Mouse (Mus musculus): ENCODE measurements around the gene Cgnl1.
A peak's percentile ranks its signal among the peaks of the same experiment; 100 is the strongest.

Gene Cgnl1

GRCm38 (mm10) chr9:71770991-71771767 is at the start of gene Cgnl1:
Gene Cgnl1, minus strand, starts transcription at chr9:71771602.
- no peak for DNase-seq (ENCODE audit: low read depth, low spot score)

GRCm38 (mm10) chr9:71818453-71818852 is 47.1 kb upstream of the Cgnl1 start:
- peak; percentile 79 for DNase-seq (ENCODE audit: low read depth, low spot score)

DNA sequence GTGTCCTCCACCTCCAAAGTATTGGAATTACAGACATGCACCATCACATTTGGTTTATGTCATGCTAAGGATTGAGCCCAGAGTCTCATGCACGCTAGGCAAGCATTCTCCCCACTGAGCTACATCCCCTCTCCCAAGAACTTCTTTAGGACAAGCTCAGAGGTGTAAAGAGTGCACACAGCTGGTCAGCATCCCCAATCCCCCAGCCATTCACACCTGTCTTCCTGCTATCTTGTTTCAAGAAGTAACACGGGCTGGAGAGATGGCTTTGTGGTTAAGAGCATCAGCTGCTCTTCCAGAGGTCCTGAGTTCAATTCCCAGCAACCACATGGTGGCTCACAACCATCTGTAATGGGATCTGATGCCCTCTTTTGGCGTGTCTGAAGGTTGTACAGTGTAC is 44.7 kb upstream of the Cgnl1 start:
- no peak for DNase-seq (ENCODE audit: low read depth, low spot score)

DNA sequence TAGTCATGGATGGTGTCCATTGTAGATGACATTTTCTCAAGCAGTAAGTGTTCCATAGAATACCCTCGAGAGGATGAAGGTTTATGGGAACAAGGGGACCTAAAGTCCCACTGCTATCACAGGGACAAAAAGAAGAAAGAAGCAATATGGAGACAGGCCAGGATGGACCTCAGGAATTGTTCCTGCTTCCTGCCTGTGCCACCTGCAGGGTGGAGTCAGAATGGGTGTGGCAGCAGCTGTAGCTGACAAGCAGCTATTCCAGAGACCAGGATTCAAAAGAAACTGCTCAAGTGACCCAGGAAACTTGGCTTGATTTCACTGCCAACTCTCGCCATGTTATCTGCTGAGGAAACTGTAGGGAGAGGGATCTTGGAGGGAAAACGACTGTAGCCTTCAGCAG is 42.2 kb upstream of the Cgnl1 start:
- no peak for DNase-seq (ENCODE audit: low read depth, low spot score)

- no peak for DNase-seq (ENCODE audit: low read depth, low spot score)
These were observed 41.5 kb upstream of the Cgnl1 start for GRCm38 (mm10) chr9:71812914-71813313.

DNA sequence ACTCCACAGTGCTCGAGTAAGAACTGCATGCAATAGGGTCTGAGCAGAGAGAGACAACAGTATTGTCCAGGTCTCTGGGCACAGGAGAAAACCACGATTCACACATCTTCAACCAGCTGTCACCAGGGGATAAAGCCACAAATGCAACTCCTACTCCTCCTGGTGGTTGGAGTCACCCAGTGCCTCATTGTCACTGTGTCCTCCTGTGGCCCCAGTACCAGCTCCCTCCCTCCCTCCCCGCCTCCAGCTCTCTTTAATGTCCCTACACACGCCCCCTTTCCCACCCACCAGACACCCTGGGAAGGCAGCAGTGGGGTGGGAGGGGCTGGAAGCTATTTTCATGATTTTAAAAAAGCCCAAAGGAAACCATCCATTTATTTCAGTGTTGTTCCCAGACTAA is 41.0 kb upstream of the Cgnl1 start:
- DNase-seq (ENCODE audit: low read depth, low spot score), result no peak

DNA sequence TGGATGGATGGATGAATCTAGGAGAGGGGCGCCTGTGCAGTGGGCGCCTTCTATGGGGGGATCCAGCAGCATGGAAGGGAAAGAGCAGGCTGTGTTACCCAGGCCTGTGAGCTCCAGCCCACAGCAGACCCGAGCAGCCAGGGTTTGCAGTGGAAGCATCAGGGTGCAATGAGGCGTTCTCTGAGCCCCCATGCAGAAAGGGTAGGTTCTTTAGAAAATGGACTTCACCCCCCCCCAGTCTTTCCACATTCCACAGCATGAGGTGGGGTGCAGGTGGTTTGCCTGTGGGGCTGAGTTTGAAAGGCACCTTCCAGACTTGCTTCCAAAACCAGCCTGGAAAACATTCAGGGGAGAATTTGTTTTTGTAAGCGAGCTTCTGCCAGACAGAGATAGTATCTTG is 40.0 kb upstream of the Cgnl1 start:
- no peak for DNase-seq (ENCODE audit: low read depth, low spot score)

GRCm38 (mm10) chr9:71810723-71811122 is 39.3 kb upstream of the Cgnl1 start:
- no peak for DNase-seq (ENCODE audit: low read depth, low spot score)

DNA sequence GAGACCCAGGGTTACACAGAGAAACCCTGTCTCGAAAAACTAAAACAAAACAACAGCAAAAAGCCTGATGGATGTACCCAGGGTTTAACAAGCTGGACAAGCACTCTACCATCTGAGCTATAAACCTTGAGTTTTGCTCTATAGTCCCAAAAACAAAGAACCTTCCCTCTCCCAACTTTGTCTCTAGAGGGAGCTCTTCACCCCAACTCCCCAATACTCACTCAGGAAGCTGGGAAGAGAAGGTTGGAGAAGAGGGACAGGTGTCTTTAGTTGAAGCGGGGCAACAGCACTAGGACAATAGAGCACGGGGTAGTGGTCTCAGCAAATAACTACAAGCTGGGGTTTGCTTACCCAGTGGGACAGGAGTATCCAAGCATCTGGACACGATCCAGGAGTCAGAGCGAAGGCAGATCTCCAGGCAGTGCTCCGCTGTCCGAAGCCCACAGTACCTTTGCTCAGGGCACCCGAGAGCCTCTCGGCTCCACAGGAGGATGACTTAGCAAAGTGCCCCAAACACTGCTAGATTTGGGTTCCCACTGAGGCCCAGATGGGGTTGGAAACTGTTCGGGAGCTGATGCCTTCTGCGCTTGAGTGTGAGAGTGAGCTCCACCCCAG is 37.3 kb upstream of the Cgnl1 start:
- no peak for DNase-seq (ENCODE audit: low read depth, low spot score)

GRCm38 (mm10) chr9:71807801-71808200 is 36.4 kb upstream of the Cgnl1 start:
- DNase-seq (ENCODE audit: low read depth, low spot score), result no peak

DNA sequence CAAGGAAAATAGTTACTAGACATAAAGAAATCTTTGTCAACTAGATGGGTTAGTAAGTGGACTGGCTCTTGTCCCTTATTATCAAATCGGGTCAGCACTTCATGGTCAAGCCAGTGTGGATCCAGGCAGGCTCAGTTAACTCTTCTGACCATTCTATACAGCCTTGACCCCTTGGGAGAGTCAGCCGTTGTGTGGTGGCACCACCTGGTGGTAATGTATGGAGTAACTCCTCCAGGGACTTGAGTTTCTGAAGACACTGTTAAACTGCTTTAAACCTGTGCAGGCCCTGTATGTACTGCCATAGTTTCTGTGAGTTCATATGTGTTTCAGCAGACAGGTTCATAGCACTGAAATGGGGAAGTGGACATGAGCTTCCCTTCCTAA is 35.0 kb upstream of the Cgnl1 start:
- peak; percentile 19 for DNase-seq (ENCODE audit: low read depth, low spot score)

DNA sequence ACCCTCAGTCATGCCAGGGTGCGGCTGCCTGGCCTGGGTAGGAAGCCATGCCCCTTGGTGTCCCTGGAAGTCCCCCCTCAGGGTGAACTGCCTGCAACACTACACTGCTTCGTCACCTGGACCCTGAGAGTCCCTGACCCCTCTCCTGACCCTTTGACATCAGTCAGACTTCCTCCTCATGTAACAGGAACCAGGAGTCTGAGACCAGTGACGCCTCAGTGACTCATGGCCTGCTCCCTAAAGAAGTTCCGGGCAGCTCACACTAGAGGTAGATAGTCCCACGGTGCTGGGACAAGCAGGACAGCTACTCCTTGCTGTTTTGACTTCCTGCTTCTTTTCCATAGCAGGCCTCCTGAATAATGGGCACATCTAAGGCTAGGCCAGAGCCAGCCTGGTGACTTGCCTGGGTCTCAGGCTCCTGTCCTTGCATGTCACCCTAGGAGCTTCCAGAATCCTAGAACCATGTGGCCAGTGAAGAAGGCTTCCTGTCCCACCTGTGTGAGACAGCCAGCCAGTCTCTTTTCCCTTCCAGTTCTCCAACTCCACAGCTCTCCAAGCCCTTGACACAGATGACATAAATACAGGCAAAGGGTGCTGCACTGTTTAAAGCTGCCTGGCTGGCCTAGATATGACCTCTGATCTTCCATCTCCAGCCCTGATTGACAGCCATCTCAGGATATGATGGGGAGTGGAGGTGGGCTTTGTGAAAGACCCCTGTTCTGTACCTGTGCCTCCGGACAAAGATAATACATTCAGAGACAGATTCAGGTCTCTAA is 34.4 kb upstream of the Cgnl1 start:
- no peak for DNase-seq (ENCODE audit: low read depth, low spot score)

GRCm38 (mm10) chr9:71804116-71804515 is 32.7 kb upstream of the Cgnl1 start:
- no peak for DNase-seq (ENCODE audit: low read depth, low spot score)

- no peak for DNase-seq (ENCODE audit: low read depth, low spot score)
These were observed 31.9 kb upstream of the Cgnl1 start for GRCm38 (mm10) chr9:71803281-71803680.

GRCm38 (mm10) chr9:71799598-71799997 is 28.2 kb upstream of the Cgnl1 start:
- DNase-seq (ENCODE audit: low read depth, low spot score), result no peak

GRCm38 (mm10) chr9:71798176-71798575 is 26.8 kb upstream of the Cgnl1 start:
- DNase-seq (ENCODE audit: low read depth, low spot score), result no peak

DNA sequence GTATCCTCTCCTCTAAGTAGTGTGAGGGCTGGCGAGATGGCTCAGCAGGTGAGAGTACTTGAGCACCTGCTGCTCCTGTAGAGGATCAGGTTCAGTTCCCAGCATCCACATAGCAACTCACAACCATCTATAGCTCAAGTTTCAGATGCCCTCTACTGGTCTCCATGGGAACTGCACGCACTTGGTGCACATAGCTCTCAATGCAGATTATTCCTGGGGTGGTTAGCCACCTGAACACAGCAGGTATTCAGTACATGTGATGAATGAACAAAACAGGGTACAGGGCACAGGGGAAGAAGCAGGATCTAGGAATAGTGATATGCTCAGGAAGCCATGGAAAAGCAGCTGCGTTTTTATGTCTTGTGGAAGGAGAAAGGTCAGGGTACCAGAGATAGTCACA is 6.0 kb upstream of the Cgnl1 start:
- no peak for DNase-seq (ENCODE audit: low read depth, low spot score)

DNA sequence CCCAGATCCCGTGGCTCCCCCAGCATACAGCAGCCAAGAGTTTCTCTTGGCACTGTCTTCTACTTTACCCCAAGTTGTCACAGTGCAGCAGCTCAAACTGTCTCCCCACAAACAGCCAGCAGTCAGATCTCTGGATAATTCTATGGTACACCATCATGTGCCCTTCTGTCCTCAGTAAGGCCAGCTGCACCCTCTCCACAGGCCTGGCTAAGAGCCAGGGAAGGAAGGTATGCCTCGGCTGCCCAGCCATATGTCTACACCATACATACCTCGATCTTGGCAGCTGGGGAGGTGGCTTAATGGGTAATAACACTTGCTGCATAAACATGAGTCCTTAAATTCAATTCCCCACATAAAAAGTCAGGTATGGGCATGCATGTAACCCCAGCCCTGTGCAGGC is 4.9 kb upstream of the Cgnl1 start:
- no peak for DNase-seq (ENCODE audit: low read depth, low spot score)

GRCm38 (mm10) chr9:71773563-71773962 is 2.2 kb upstream of the Cgnl1 start:
- no peak for DNase-seq (ENCODE audit: low read depth, low spot score)

GRCm38 (mm10) chr9:71772338-71772737 is 936 bp upstream of the Cgnl1 start:
- DNase-seq (ENCODE audit: low read depth, low spot score), result no peak

- no peak for DNase-seq (ENCODE audit: low read depth, low spot score)
These were observed 918 bp downstream of the Cgnl1 start for GRCm38 (mm10) chr9:71770484-71770883.

- no peak for DNase-seq (ENCODE audit: low read depth, low spot score)
These were observed 1.7 kb downstream of the Cgnl1 start for GRCm38 (mm10) chr9:71769701-71770100.

GRCm38 (mm10) chr9:71768119-71768518 is 3.3 kb downstream of the Cgnl1 start:
- no peak for DNase-seq (ENCODE audit: low read depth, low spot score)
